Mouse (Mus musculus) kidney, embryonic 14.5 days (tissue): Measurements from ENCODE around the gene Kcnip2. TPM values are rescaled to one million over a fixed set of nuclear protein-coding genes. Genes with fewer than 3 reads are reported as not detected.

ENCODE experiments used
- ATAC-seq: fragments of 200-750 bp; cut with Nextera tagmentation; 2 replicates; pipeline ENCODE4 v1.8.0; 2017; ENCODE audit warnings: moderate number of reproducible peaks, mild to moderate bottlenecking, moderate TSS enrichment, moderate library complexity; ENCODE audit not compliant: low FRiP score, low TSS enrichment
- H3K27ac ChIP-seq: fragments of 300-500 bp; sonication (generic); 2 replicates; pipeline ENCODE4 v1.5.1; 2014; ENCODE audit warnings: low read depth, mild to moderate bottlenecking, low read length, moderate library complexity, mixed read lengths
- H3K27me3 ChIP-seq: fragments of 300-500 bp; sonication (generic); 2 replicates; pipeline ENCODE4 v1.6.1; 2014; ENCODE audit warnings: mild to moderate bottlenecking, low read length; ENCODE audit not compliant: control insufficient read depth, insufficient read depth
- H3K36me3 ChIP-seq: fragments of 300-500 bp; sonication (generic); 2 replicates; pipeline ENCODE4 v1.6.1; 2014; ENCODE audit warnings: low read length, mixed read lengths; ENCODE audit not compliant: control insufficient read depth, insufficient read depth
- H3K4me1 ChIP-seq: fragments of 300-500 bp; sonication (generic); 2 replicates; pipeline ENCODE4 v1.6.1; 2014; ENCODE audit warnings: low read length, mixed read lengths; ENCODE audit not compliant: control insufficient read depth, insufficient read depth
- H3K4me2 ChIP-seq: fragments of 300-500 bp; sonication (generic); replicated peaks from 2 replicates; pipeline ENCODE4 v1.6.1; 2014; ENCODE audit warnings: low read depth, mild to moderate bottlenecking, low read length
- H3K4me3 ChIP-seq: fragments of 300-500 bp; sonication (generic); 2 replicates; pipeline ENCODE4 v1.5.1; 2014; ENCODE audit warnings: mild to moderate bottlenecking, low read length
- H3K9ac ChIP-seq: fragments of 300-500 bp; sonication (generic); 2 replicates; pipeline ENCODE4 v1.6.1; 2014; ENCODE audit warnings: low read depth, mild to moderate bottlenecking, low read length, moderate library complexity
- H3K9me3 ChIP-seq: fragments of 300-500 bp; sonication (generic); 2 replicates; pipeline ENCODE4 v1.6.1; 2016; ENCODE audit warnings: low read length; ENCODE audit not compliant: control insufficient read depth
- WGBS: fragments of 180-500 bp; shearing (Covaris S2); extraction: QIAGEN DNeasy Blood & Tissue Kit; methylation state at CpG from one replicate; pipeline ENCODE4 v1.1.7; 2014; 5-methylcytosine and 5-hydroxymethylcytosine counted together
- polyA plus RNA-seq: library from polyadenylated mRNA; unstranded; fragments of >200 nt; fragmentation: Nextera tagmentation; extraction: Ambion mirVana; gene quantifications from 2 replicates; pipeline ENCODE4 v1.2.1, GENCODE M21; 2014

The Kcnip2 gene
- polyA plus RNA-seq, 1 experiment from 2014 or later: 2.0 TPM

- no peaks in the 10 kb centered on the region for H3K9me3 ChIP-seq
- no peak overlapping the region for H3K27ac ChIP-seq
- H3K4me2 ChIP-seq: no peak overlapping the region
- H3K27me3 ChIP-seq: no peaks in the 10 kb centered on the region
- H3K36me3 ChIP-seq: no peaks in the 10 kb centered on the region
- WGBS: 82% methylated on average over 4 of the region's 4 CpGs
- no peak overlapping the region for H3K4me3 ChIP-seq
- no peak overlapping the region for H3K9ac ChIP-seq
- ATAC-seq: no peak
- H3K4me1 ChIP-seq: peaks cover 6% of the 10 kb centered on the region; the same call in 1 of the 2 replicates
Measured at GRCm38 (mm10) chr19:45788337-45788736, 27.5 kb downstream of the Kcnip2 start.

GRCm38 (mm10) chr19:45787450-45787849 lies 28.4 kb downstream of the Kcnip2 start:
- H3K4me3 ChIP-seq: no peak overlapping the region
- peaks cover 3% of the 10 kb centered on the region; the same call in 1 of the 2 replicates for H3K4me1 ChIP-seq
- no peak for ATAC-seq
- no peak overlapping the region for H3K9ac ChIP-seq
- no peaks in the 10 kb centered on the region for H3K9me3 ChIP-seq
- no peaks in the 10 kb centered on the region for H3K36me3 ChIP-seq
- no peaks in the 10 kb centered on the region for H3K27me3 ChIP-seq
- no peak overlapping the region for H3K4me2 ChIP-seq
- WGBS: 76% methylated on average over 3 of the region's 3 CpGs
- H3K27ac ChIP-seq: no peak overlapping the region

GRCm38 (mm10) chr19:45785470-45785869 lies 30.4 kb downstream of the Kcnip2 start:
- H3K27ac ChIP-seq: no peak overlapping the region
- ATAC-seq: no peak
- 34% methylated on average over 3 of the region's 3 CpGs for WGBS
- no peak overlapping the region for H3K4me2 ChIP-seq
- H3K36me3 ChIP-seq: no peaks in the 10 kb centered on the region; the same call in 1 of the 2 replicates
- peaks cover 14% of the 10 kb centered on the region for H3K4me1 ChIP-seq
- no peaks in the 10 kb centered on the region for H3K27me3 ChIP-seq
- H3K9ac ChIP-seq: no peak overlapping the region
- no peak overlapping the region for H3K4me3 ChIP-seq
- H3K9me3 ChIP-seq: no peaks in the 10 kb centered on the region

- Histone ChIP-seq H3K4me3 (peak overlapping the region; percentile 76), H3K4me2 (peak overlapping the region; percentile 70), H3K9ac (peak overlapping the region; percentile 86), H3K9me3 (no peaks in the 10 kb centered on the region), H3K36me3 (peaks cover 10% of the 10 kb centered on the region), H3K27me3 (no peaks in the 10 kb centered on the region), H3K27ac (peak overlapping the region; percentile 65; the same call in 1 of the 2 replicates), H3K4me1 (peaks cover 14% of the 10 kb centered on the region)
- WGBS: 28% methylated on average over 17 of the region's 17 CpGs
- ATAC-seq: no peak
Measured at GRCm38 (mm10) chr19:45783933-45784576, 31.8 kb downstream of the Kcnip2 start.

GRCm38 (mm10) chr19:45783181-45783932 lies 32.5 kb downstream of the Kcnip2 start, which contains the start of gene Mgea5:
TSS of gene Mgea5 (minus strand) at chr19:45783837.
- Histone ChIP-seq H3K27ac (peak within 1 kb of the TSS; percentile 97), H3K36me3 (peaks cover 17% of the 10 kb centered on the region), H3K4me1 (peaks cover 14% of the 10 kb centered on the region), H3K27me3 (no peaks in the 10 kb centered on the region), H3K4me2 (peak within 1 kb of the TSS; percentile 70), H3K9me3 (no peaks in the 10 kb centered on the region), H3K4me3 (peak within 1 kb of the TSS; percentile 76), H3K9ac (peak within 1 kb of the TSS; percentile 86)
- peak; percentile 98 for ATAC-seq
- WGBS: under 1% methylated on average over 62 of the region's 71 CpGs

GRCm38 (mm10) chr19:45782315-45783001 lies 33.4 kb downstream of the Kcnip2 start:
- Histone ChIP-seq H3K9ac (peak overlapping the region; percentile 86), H3K27ac (peak overlapping the region; percentile 97), H3K4me1 (peaks cover 14% of the 10 kb centered on the region), H3K27me3 (no peaks in the 10 kb centered on the region), H3K4me2 (peak overlapping the region; percentile 44), H3K36me3 (peaks cover 26% of the 10 kb centered on the region), H3K4me3 (peak overlapping the region; percentile 76), H3K9me3 (no peaks in the 10 kb centered on the region)
- ATAC-seq: peak; percentile 68
- WGBS: under 1% methylated on average over 36 of the region's 36 CpGs

- H3K4me3 ChIP-seq: peak overlapping the region; percentile 76
- H3K9me3 ChIP-seq: no peaks in the 10 kb centered on the region
- ATAC-seq: no peak
- WGBS: 61% methylated on average over 8 of the region's 8 CpGs
- peak overlapping the region; percentile 86; the same call in 1 of the 2 replicates for H3K9ac ChIP-seq
- no peak overlapping the region for H3K27ac ChIP-seq
- H3K27me3 ChIP-seq: no peaks in the 10 kb centered on the region
- peaks cover 14% of the 10 kb centered on the region for H3K4me1 ChIP-seq
- H3K4me2 ChIP-seq: peak overlapping the region; percentile 44
- H3K36me3 ChIP-seq: peaks cover 33% of the 10 kb centered on the region
Measured at GRCm38 (mm10) chr19:45781676-45782075, 34.2 kb downstream of the Kcnip2 start.

- Histone ChIP-seq H3K27me3 (no peaks in the 10 kb centered on the region), H3K4me1 (peaks cover 14% of the 10 kb centered on the region), H3K9ac (no peak overlapping the region), H3K4me2 (no peak overlapping the region), H3K9me3 (no peaks in the 10 kb centered on the region), H3K36me3 (peaks cover 46% of the 10 kb centered on the region), H3K27ac (no peak overlapping the region), H3K4me3 (no peak overlapping the region)
- 85% methylated on average over 13 of the region's 13 CpGs for WGBS
- ATAC-seq: no peak
Measured at GRCm38 (mm10) chr19:45780350-45780915, 35.4 kb downstream of the Kcnip2 start.
